Mouse (Mus musculus): ENCODE results near the gene A830018L16Rik. TPM values are rescaled to one million over a fixed set of nuclear protein-coding genes. Genes with fewer than 3 reads are reported as not detected.
"Not testable (repeated sequence)": the region's sequence is repeated elsewhere in the genome, so short reads cannot be mapped to it uniquely, and the experiment has no call there.

A830018L16Rik gene
- polyA plus RNA-seq, 1 experiment = 2.1 TPM

DNA sequence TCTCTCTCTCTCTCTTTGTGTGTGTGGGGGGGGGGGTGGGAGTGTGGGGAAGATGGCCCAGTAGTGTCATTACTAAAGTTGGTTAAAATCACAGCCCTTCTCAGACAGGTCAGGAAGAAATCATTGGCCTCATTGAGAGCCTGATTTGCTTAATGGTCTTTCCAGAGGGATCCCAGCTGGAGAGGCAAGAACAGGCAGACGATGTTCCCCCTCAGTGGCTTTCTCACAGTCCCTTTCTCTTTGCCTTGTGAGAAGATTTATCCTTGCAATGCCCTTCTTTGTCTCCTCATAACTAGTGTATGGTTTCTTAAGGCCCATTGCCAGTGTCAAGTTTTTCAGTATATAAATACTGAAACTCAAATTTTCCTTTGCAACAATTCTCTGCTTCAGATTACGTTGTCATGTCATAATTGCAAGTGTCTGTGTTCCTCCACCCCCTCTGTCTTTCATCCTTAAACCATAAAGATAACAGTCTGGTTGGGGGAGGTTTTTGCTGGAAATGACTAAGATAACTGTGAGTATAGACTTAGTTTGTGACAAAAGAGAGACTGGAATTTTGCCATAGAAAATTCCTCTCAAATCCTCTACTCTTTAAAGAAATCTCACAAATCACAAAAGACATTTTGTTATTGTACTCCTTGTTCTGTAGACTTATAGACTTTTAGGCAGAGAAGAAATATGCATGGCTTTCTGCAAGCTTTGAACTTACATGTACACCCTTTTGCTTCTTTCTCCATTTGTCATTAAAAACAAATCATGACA lies 595.1 kb downstream of the A830018L16Rik start:
- no peaks in the 10 kb centered on the region for H3K4me1 ChIP-seq (replicated peaks; ENCODE audit: control insufficient read depth, insufficient read depth, low read length)
- TF ChIP-seq POLR2A (IDR thresholded peaks at IDR 0.05; ENCODE audit: control insufficient read depth, extremely low read depth, insufficient read depth, low read length, poor library complexity) = no peak
- no peak for TF ChIP-seq CTCF (IDR thresholded peaks at IDR 0.05; ENCODE audit: borderline replicate concordance, control insufficient read depth, extremely low read depth, insufficient read depth, low read length, poor library complexity)
- DNase-seq = no peak
- no peak overlapping the region for H3K4me3 ChIP-seq (ENCODE audit: control insufficient read depth, insufficient read depth, low read length)
- no peaks in the 10 kb centered on the region for H3K27me3 ChIP-seq (ENCODE audit: control insufficient read depth, insufficient read depth, low read length)
- H3K36me3 ChIP-seq (ENCODE audit: control insufficient read depth, insufficient read depth, low read length) = no peaks in the 10 kb centered on the region
- no peak overlapping the region for H3K27ac ChIP-seq (ENCODE audit: control insufficient read depth, insufficient read depth, low read length)
- 50% methylated on average over 2 of the region's 2 CpGs for WGBS

- no peaks in the 10 kb centered on the region for H3K4me1 ChIP-seq (replicated peaks; ENCODE audit: control insufficient read depth, insufficient read depth, low read length)
- H3K4me3 ChIP-seq (ENCODE audit: control insufficient read depth, insufficient read depth, low read length) = no peak overlapping the region
- no peaks in the 10 kb centered on the region for H3K36me3 ChIP-seq (ENCODE audit: control insufficient read depth, insufficient read depth, low read length)
- DNase-seq = no peak
- no peak overlapping the region for H3K27ac ChIP-seq (ENCODE audit: control insufficient read depth, insufficient read depth, low read length)
- H3K27me3 ChIP-seq (ENCODE audit: control insufficient read depth, insufficient read depth, low read length) = no peaks in the 10 kb centered on the region
- no peak for TF ChIP-seq POLR2A (IDR thresholded peaks at IDR 0.05; ENCODE audit: control insufficient read depth, extremely low read depth, insufficient read depth, low read length, poor library complexity)
Measured at GRCm38 (mm10) chr1:12009551-12009846, 595.6 kb downstream of the A830018L16Rik start.

GRCm38 (mm10) chr1:12010607-12011006 lies 596.7 kb downstream of the A830018L16Rik start:
- Histone ChIP-seq H3K4me1 (replicated peaks; ENCODE audit: control insufficient read depth, insufficient read depth, low read length) (no peaks in the 10 kb centered on the region), H3K4me3 (ENCODE audit: control insufficient read depth, insufficient read depth, low read length) (no peak overlapping the region), H3K36me3 (ENCODE audit: control insufficient read depth, insufficient read depth, low read length) (no peaks in the 10 kb centered on the region), H3K27ac (ENCODE audit: control insufficient read depth, insufficient read depth, low read length) (no peak overlapping the region), H3K27me3 (ENCODE audit: control insufficient read depth, insufficient read depth, low read length) (no peaks in the 10 kb centered on the region)
- DNase-seq = no peak
- WGBS = 74% methylated on average over 1 of the region's 1 CpGs
- no peak for TF ChIP-seq CTCF (IDR thresholded peaks at IDR 0.05; ENCODE audit: borderline replicate concordance, control insufficient read depth, extremely low read depth, insufficient read depth, low read length, poor library complexity)
- no peak for TF ChIP-seq POLR2A (IDR thresholded peaks at IDR 0.05; ENCODE audit: control insufficient read depth, extremely low read depth, insufficient read depth, low read length, poor library complexity)

GRCm38 (mm10) chr1:12020646-12021045 lies 606.7 kb downstream of the A830018L16Rik start:
- not testable (repeated sequence) for H3K27me3 ChIP-seq (ENCODE audit: control insufficient read depth, insufficient read depth, low read length); H3K4me1 ChIP-seq (replicated peaks; ENCODE audit: control insufficient read depth, insufficient read depth, low read length); H3K36me3 ChIP-seq (ENCODE audit: control insufficient read depth, insufficient read depth, low read length); H3K27ac ChIP-seq (ENCODE audit: control insufficient read depth, insufficient read depth, low read length); H3K4me3 ChIP-seq (ENCODE audit: control insufficient read depth, insufficient read depth, low read length); DNase-seq
- 96% methylated on average over 5 of the region's 5 CpGs for WGBS

Measured in thymus, adult 2 months (tissue).